Mouse (Mus musculus): ENCODE data around the gene Plxnc1.

DNA sequence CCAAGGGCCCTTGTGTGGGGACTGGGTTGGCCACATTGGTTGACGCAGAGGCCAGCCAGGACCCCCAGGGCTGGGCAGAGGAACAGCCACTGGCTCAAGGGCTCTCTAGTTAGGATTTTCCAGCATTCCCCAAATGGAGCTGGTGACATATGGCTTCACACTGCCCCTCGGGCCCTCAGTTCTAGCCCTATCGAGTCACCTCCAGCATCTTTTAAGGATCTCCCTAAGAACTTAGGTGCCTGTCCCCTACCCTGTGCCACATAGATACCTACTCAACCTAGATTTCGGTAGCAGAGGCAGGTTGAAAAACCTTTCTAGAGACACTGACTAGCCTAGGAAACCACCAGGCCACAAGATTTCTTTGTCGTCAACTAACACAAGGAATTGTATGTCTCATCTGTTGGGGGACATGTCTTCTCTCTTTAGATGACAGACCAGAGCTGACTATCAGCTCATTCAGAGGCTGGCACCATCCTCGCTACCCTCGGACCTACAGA, 115.9 kb downstream of the Plxnc1 start:
- TF ChIP-seq POLR2A (IDR thresholded peaks at IDR 0.05; ENCODE audit: low read depth, low read length), result no peak
- no peak for TF ChIP-seq CTCF (IDR thresholded peaks at IDR 0.05; ENCODE audit: extremely low read depth, insufficient read depth, insufficient read length, insufficient replicate concordance)

Data from spleen, adult 2 months (tissue).